Mouse (Mus musculus): ENCODE measurements around the gene Gpn2. TPM values are rescaled to one million over a fixed set of nuclear protein-coding genes. Genes with fewer than 3 reads are reported as not detected.
A peak's percentile ranks its signal among the peaks of the same experiment; 100 is the strongest.

Gpn2 gene
- 31.3 and 31.6 TPM in 2 replicates for polyA plus RNA-seq (2016; fragmentation: Nextera tagmentation; extraction: Ambion mirVana)

- 3% methylated on average over 65 of the region's 65 CpGs for WGBS
- Histone ChIP-seq H3K4me3 (peak within 1 kb of the TSS; percentile 78), H3K36me3 (peaks cover 75% of the 10 kb centered on the region), H3K9me3 (replicated peaks) (no peaks in the 10 kb centered on the region), H3K27me3 (ENCODE audit: low read depth, poor library complexity, severe bottlenecking) (no peaks in the 10 kb centered on the region), H3K27ac (peak within 1 kb of the TSS; percentile 84), H3K4me1 (peaks cover 16% of the 10 kb centered on the region)
- DNase-seq (ENCODE audit: low spot score): peak; percentile 87
Measured at GRCm38 (mm10) chr4:133584059-133584951, at the start of gene Gpn2. Gene Gpn2, plus strand, starts transcription at chr4:133584362.

DNA sequence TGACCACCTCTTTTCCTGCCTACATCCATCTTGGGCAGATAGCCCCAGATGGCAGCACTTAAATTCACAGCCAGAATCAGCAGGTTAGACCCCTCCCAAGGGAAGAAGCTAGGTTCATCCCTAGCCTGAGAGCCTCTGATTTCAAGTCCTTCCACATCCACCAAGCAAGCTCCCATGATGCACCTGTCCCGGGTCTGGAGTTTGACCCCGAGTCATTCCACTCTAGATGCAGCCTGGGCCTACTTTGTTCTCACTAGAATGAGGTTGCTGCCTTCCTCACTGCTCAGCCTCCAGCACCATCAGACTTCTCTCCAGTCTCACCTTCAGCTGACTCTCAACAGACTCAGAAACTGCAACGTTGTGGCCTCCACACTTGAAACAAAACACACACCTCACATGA lies 48.1 kb upstream of the Gpn2 start:
- no peaks in the 10 kb centered on the region for H3K9me3 ChIP-seq (replicated peaks)
- 93% methylated on average over 3 of the region's 3 CpGs for WGBS
- no peak overlapping the region for H3K27ac ChIP-seq
- DNase-seq (ENCODE audit: low spot score): no peak
- no peaks in the 10 kb centered on the region for H3K4me1 ChIP-seq
- peaks cover 100% of the 10 kb centered on the region for H3K36me3 ChIP-seq
- H3K27me3 ChIP-seq (ENCODE audit: low read depth, poor library complexity, severe bottlenecking): no peaks in the 10 kb centered on the region
- no peak overlapping the region for H3K4me3 ChIP-seq

DNA sequence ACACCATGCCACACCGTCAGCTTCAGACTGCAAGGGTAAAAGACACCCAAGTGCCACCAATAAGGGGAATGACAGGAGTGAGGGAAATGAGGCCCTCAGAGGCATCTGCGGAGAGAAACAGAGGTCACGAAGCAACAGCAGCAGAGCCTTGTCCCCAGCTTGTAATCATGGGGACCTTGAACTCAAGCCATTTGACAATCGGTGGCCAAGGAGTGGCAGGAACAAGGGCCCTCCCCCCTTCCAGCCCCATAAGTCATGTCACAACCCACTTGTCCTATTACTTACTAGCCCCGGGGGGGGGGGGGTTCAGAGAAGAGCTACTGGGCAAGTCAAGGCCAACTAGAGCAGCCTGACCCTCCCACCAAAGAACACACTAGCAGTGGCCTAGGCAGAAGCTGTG lies 47.5 kb upstream of the Gpn2 start:
- H3K4me1 ChIP-seq: no peaks in the 10 kb centered on the region
- WGBS: 90% methylated on average over 5 of the region's 5 CpGs
- no peaks in the 10 kb centered on the region for H3K9me3 ChIP-seq (replicated peaks)
- no peaks in the 10 kb centered on the region for H3K27me3 ChIP-seq (ENCODE audit: low read depth, poor library complexity, severe bottlenecking)
- no peak overlapping the region for H3K27ac ChIP-seq
- DNase-seq (ENCODE audit: low spot score): no peak
- no peak overlapping the region for H3K4me3 ChIP-seq
- peaks cover 100% of the 10 kb centered on the region for H3K36me3 ChIP-seq

- DNase-seq (ENCODE audit: low spot score): peak; percentile 96
- WGBS: under 1% methylated on average over 77 of the region's 77 CpGs
- Histone ChIP-seq H3K27ac (peak within 1 kb of the TSS; percentile 95), H3K36me3 (peaks cover 37% of the 10 kb centered on the region), H3K4me1 (peaks cover 20% of the 10 kb centered on the region), H3K27me3 (ENCODE audit: low read depth, poor library complexity, severe bottlenecking) (no peaks in the 10 kb centered on the region), H3K9me3 (replicated peaks) (no peaks in the 10 kb centered on the region), H3K4me3 (peak within 1 kb of the TSS; percentile 84)
Measured at GRCm38 (mm10) chr4:133545272-133546231, 38.6 kb upstream of the Gpn2 start, which contains the start of gene Nudc. Gene Nudc, minus strand, starts transcription at chr4:133545996.

DNA sequence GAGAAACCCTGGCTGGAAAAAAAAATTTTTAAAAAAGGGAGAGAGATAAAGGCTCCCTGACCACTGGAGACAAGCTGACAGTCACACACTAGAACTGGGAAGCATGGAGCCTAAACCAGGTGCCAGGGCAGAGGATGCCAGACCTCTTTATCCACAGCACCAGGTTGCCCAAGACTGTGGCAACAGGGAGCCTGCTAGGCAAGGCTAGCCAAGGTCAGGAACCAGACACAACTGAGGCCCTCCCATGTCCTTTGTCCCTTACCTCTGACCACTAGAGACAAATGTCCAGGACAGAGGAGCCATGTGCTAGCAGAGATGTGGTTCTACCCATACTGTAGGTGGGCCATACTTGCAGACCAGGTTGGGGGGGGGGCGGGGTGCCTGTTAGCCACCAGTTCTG lies 32.1 kb upstream of the Gpn2 start:
- WGBS: 95% methylated on average over 1 of the region's 1 CpGs
- no peak for DNase-seq (ENCODE audit: low spot score)
- no peaks in the 10 kb centered on the region for H3K36me3 ChIP-seq
- H3K4me1 ChIP-seq: peaks cover under 1% of the 10 kb centered on the region; the same call in 1 of the 2 replicates
- peaks cover 20% of the 10 kb centered on the region; the same call in 1 of the 2 replicates for H3K27me3 ChIP-seq (ENCODE audit: low read depth, poor library complexity, severe bottlenecking)
- no peak overlapping the region for H3K4me3 ChIP-seq
- H3K9me3 ChIP-seq (replicated peaks): no peaks in the 10 kb centered on the region
- no peak overlapping the region for H3K27ac ChIP-seq

- peaks cover 20% of the 10 kb centered on the region; the same call in 1 of the 2 replicates for H3K27me3 ChIP-seq (ENCODE audit: low read depth, poor library complexity, severe bottlenecking)
- WGBS: 79% methylated on average over 10 of the region's 10 CpGs
- no peak for DNase-seq (ENCODE audit: low spot score)
- no peaks in the 10 kb centered on the region for H3K9me3 ChIP-seq (replicated peaks)
- H3K4me3 ChIP-seq: no peak within 1 kb of the TSS
- peaks cover 6% of the 10 kb centered on the region; the same call in 1 of the 2 replicates for H3K4me1 ChIP-seq
- H3K36me3 ChIP-seq: no peaks in the 10 kb centered on the region
- H3K27ac ChIP-seq: no peak within 1 kb of the TSS
Measured at GRCm38 (mm10) chr4:133552768-133553447, 31.3 kb upstream of the Gpn2 start, which contains the start of gene Nr0b2. Gene Nr0b2, plus strand, starts transcription at chr4:133553376.

- Histone ChIP-seq H3K36me3 (no peaks in the 10 kb centered on the region), H3K27me3 (ENCODE audit: low read depth, poor library complexity, severe bottlenecking) (peaks cover 20% of the 10 kb centered on the region; the same call in 1 of the 2 replicates), H3K4me1 (peaks cover 6% of the 10 kb centered on the region; the same call in 1 of the 2 replicates), H3K4me3 (no peak overlapping the region), H3K27ac (no peak overlapping the region), H3K9me3 (replicated peaks) (no peaks in the 10 kb centered on the region)
- no peak for DNase-seq (ENCODE audit: low spot score)
- WGBS: 77% methylated on average over 19 of the region's 19 CpGs
Measured at GRCm38 (mm10) chr4:133553448-133554330, 30.5 kb upstream of the Gpn2 start.

DNA sequence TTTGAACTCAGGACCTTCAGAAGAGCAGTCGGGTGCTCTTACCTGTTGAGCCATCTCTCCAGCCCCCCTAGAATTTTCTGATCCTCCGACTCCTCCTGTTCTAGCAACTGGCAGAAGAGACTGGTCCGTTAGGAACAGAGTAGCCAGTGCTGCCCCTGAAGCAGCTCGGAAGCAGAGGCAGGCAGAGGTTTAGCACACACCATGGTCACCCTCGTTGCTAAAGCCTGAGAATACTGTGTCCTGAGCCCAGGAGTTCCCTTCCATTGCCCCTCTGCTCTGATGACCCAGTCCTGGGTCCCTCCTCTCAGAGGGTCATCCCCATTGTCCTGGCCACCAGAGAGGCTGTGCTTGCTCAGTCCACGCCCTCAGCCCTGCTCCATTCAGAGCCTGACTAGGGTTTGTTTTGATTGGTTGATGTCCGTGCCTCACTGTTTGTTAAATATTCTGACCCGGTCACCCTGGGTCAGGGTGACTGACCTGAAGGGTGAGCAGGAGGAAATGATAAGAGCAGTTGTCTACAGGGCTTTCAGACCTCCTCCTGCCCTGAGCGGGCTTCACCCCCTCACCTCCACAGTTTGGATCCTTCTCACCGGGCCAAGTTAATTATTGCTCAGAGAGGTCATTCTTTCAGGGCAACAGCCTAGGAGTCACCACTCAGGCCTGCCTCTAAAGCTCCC lies 27.0 kb upstream of the Gpn2 start:
- Histone ChIP-seq H3K9me3 (replicated peaks) (no peaks in the 10 kb centered on the region), H3K4me1 (peaks cover 6% of the 10 kb centered on the region; the same call in 1 of the 2 replicates), H3K4me3 (no peak overlapping the region), H3K27me3 (ENCODE audit: low read depth, poor library complexity, severe bottlenecking) (peaks cover 9% of the 10 kb centered on the region; the same call in 1 of the 2 replicates), H3K36me3 (no peaks in the 10 kb centered on the region), H3K27ac (no peak overlapping the region)
- no peak for DNase-seq (ENCODE audit: low spot score)
- WGBS: 40% methylated on average over 10 of the region's 10 CpGs

DNA sequence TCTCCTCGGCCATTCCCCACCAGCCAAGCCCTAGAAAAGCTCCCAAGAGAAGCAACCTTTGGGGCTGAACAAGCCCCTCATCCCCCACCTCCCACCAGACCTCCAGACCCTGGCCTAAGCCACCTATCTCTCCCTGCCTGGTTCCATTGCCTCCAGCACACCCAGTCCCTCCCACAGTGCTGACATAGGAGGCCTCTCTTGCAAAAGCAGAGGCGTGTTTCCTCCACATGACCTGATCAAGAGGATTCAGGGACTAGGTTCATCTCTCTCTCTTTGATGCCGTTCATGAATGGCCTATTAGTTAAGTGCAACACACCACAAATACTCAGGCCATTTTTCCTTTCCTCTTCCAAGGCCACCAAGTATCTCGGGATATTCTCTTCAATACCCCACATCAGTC lies 24.3 kb upstream of the Gpn2 start:
- 81% methylated on average over 4 of the region's 4 CpGs for WGBS
- Histone ChIP-seq H3K4me3 (no peak overlapping the region), H3K27ac (no peak overlapping the region), H3K9me3 (replicated peaks) (no peaks in the 10 kb centered on the region), H3K4me1 (peaks cover 6% of the 10 kb centered on the region; the same call in 1 of the 2 replicates), H3K27me3 (ENCODE audit: low read depth, poor library complexity, severe bottlenecking) (no peaks in the 10 kb centered on the region), H3K36me3 (no peaks in the 10 kb centered on the region)
- no peak for DNase-seq (ENCODE audit: low spot score)

DNA sequence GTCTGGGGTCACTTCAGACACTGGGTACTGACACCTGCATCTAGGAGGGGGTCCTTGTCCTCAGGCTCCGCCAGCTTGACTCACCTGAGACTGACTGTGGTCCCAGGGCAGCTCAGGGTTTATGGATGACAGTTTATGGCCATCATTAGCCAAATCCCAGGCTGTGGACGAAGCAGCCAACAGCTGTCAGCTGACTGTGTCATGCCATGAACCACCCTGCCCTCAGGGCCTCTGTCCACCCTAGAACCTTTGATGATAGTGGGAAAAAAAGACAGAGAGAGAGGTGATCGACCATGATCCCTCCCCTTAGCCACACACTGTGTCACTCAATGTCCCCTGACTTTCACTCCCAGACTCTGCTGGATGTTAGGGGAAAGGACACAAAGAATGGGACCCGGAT lies 22.5 kb upstream of the Gpn2 start:
- peaks cover 6% of the 10 kb centered on the region; the same call in 1 of the 2 replicates for H3K4me1 ChIP-seq
- no peaks in the 10 kb centered on the region for H3K9me3 ChIP-seq (replicated peaks)
- H3K36me3 ChIP-seq: no peaks in the 10 kb centered on the region
- WGBS: 60% methylated on average over 4 of the region's 4 CpGs
- H3K27me3 ChIP-seq (ENCODE audit: low read depth, poor library complexity, severe bottlenecking): no peaks in the 10 kb centered on the region
- DNase-seq (ENCODE audit: low spot score): no peak
- H3K4me3 ChIP-seq: no peak overlapping the region
- H3K27ac ChIP-seq: no peak overlapping the region

- no peak for DNase-seq (ENCODE audit: low spot score)
- H3K27ac ChIP-seq: no peak overlapping the region
- no peaks in the 10 kb centered on the region for H3K27me3 ChIP-seq (ENCODE audit: low read depth, poor library complexity, severe bottlenecking)
- WGBS: 82% methylated on average over 11 of the region's 11 CpGs
- H3K9me3 ChIP-seq (replicated peaks): no peaks in the 10 kb centered on the region
- no peaks in the 10 kb centered on the region for H3K4me1 ChIP-seq
- H3K36me3 ChIP-seq: no peaks in the 10 kb centered on the region
- H3K4me3 ChIP-seq: no peak overlapping the region
Measured at GRCm38 (mm10) chr4:133563123-133563571, 21.0 kb upstream of the Gpn2 start.

Measured in limb, embryonic 10.5 days (tissue).